Mouse (Mus musculus) MN1 (cell line): ENCODE measurements at regions not wholly inside any gene's neighbourhood (a gene's known extent, or its start where the extent isn't known, plus 50 kb on each side); places are given as distances from the start of the nearest gene placed in this dataset.
A peak's percentile ranks its signal among the peaks of the same experiment; 100 is the strongest.

Experiments used
- DNase-seq: peaks from one replicate; pipeline ENCODE4 v3.0.0-alpha.2; 2016; ENCODE audit warnings: low spot score

- DNase-seq, result no peak
These were observed 285.0 kb upstream of the Bmper start for GRCm38 (mm10) chr9:22937686-22938391.

DNA sequence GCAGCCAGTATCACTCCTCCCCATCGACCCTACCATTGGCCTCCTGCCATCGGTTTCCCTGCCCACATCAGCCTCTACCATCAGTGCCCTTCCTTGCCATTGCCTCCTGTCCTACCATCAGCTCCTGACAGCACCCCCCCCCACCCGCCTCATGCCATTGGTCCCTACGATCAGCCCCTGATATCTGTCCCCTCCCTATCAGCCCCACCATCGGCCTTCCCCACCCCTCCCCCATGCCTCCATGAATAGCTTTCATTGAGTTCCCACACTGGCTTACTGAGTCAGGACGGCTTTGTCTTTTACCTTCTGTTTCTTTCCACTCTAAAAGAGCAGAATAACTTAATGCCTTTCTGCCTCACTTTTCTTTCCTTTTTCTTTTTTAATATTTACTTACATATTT lies 277.9 kb upstream of the Bmper start:
- DNase-seq, result no peak

DNA sequence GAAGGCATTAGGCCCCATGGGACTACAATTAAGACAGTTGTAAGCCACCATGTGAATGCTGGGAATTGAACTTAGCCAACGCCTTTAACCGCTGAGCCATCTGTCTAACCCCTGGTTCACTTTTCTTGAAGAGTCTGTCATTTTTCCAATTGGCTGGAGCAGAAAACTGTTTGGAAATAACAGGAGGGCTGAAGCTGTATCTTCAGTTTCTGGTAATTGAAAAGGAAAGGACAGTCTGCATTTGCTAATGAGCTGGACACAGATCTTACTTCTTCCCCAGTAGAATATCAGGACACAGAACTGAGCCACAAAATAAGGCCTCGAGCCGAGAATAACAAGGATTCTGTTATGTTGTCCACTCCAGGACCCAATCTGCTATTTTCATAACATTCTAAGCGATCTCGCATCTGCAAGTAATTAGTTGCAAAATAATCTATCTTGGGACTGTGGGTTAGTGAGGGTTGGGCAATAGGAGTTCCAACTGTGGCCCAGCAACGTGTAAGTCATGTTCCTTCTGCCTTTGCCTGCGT lies 277.4 kb upstream of the Bmper start:
- DNase-seq, result no peak

- peak; percentile 8 for DNase-seq
These were observed 270.1 kb upstream of the Bmper start for GRCm38 (mm10) chr9:22952571-22953442.

DNA sequence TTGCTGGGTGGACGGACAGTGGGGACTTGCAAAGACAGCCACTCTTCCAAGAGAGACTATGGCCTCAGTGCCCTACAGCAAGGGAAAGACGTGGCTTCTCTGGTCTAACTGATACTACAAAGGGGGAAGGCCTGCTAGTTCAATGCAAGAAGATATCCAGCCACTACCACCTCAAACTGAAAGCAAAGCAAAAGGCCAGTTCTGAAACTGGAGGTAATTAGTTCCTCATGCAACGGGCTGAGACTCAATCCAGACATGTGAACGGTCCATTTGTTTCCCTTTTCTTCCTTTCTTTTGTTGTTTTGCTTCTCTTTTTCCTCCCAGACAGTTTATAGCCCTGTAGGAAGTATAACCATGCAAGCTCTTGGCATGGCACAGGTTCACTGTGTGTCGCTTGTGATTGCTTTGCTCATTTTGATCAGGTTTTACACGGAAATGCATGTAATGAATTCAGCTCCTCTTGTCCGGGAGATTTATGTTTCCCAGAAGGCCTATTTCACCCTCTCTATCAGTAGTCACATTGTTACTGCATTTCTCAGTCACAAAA lies 260.5 kb upstream of the Bmper start:
- DNase-seq, result no peak

DNA sequence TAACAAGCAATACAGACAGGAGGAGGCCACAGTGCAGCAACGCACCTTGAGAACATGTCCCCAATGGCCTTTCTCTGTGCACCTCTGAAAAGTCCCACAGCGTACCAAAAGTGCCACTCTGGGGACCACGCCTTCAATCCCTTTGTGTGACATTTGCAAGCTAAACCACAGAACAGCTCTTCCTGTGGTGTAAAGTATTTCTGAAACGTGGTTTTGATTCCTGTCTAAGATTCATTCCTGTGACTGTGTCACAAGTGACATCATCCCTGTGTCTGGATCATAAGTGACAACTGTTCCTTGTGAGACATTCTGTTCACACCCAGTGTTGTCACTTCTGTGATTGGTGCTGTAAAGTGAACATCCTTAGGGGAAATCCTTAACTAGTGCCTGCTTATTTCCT lies 251.6 kb upstream of the Bmper start:
- no peak for DNase-seq

DNA sequence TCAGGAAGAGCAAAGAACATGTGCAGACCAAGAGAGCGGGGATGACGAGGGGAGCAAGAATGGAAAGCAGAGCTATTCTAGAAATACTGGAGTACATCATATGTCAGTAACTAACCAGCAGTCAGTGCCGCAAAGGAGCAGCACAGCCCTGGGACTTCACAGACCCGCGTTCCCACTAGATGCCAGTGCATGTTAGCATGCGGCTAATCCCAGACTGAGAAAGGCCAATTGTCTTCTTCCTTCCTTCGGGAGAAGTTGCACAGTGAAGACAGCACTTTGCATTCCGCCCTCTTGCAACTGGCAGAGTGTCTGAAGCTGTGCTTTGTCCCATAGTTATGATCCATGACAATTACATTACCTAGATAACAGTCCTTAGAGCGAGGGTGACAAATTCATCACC lies 246.1 kb upstream of the Bmper start:
- peak; percentile 27 for DNase-seq

GRCm38 (mm10) chr9:22979627-22980026 lies 243.2 kb upstream of the Bmper start:
- no peak for DNase-seq

- no peak for DNase-seq
These were observed 233.4 kb upstream of the Bmper start for GRCm38 (mm10) chr9:22989508-22989907.

GRCm38 (mm10) chr9:22993531-22993930 lies 229.3 kb upstream of the Bmper start:
- no peak for DNase-seq

- DNase-seq, result no peak
These were observed 227.3 kb upstream of the Bmper start for GRCm38 (mm10) chr9:22995564-22995963.

GRCm38 (mm10) chr9:22998306-22998705 lies 224.6 kb upstream of the Bmper start:
- no peak for DNase-seq

- DNase-seq, result no peak
These were observed 223.7 kb upstream of the Bmper start for GRCm38 (mm10) chr9:22999181-22999580.

DNA sequence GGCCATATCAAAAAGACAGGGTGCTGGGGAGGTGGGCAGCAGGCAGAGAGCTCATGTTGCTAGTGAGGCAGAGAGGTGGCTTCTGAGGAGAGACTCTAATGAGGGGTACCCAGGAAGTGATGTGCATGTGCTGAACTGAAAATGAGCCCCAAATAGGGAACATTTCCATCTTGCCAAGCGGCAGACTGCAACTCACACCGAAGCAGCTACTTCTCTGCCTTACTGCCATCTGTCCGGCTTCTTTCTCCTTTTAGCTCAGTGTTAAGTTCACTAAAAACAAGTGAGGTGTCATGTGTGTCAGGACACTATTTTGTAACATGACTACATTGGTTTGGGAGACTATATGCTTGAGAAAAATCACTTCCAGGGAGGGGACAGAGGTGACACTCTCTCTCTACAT lies 222.7 kb upstream of the Bmper start:
- DNase-seq, result no peak

DNA sequence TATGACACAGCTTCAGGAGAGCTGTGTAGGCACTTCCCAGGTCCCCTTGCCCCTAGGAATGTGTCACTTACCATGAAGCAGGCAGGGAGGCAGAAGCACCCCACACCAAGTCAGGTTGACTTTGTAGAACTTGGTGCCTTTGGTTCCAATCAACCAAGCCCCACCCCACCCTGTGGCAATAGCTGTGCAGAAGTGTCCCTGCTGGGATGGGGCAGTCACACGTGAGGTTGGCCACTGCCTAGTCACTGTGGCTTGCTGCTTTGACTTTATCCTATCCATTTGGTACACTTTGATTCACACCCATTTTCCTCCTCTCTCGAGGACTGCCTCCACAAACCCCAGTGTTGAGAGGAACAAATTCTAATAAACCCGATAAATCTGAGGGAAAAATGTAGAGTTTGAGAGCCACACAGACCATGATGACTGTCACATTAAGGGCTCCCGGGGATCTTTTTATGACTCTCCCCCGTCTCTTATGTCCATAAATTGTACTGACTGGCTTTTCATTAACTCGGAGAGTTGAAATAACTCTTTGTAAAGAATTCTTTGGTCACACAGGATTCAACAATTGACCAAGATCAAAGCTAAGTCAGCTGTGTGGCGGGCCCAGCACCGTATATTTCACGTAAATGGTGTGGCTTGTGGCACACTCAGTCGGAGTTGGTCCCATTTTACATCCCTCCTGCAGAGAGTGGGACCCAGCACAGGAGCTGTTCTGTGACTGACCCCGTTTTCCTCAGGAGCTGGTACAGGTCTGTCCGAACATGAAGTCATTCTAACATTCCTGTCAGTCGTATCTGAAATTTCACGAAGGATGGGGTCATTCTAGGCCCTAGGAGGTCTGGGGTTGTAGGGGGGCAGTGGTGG lies 219.4 kb upstream of the Bmper start:
- no peak for DNase-seq

- no peak for DNase-seq
These were observed 217.9 kb upstream of the Bmper start for GRCm38 (mm10) chr9:23005005-23005404.

DNA sequence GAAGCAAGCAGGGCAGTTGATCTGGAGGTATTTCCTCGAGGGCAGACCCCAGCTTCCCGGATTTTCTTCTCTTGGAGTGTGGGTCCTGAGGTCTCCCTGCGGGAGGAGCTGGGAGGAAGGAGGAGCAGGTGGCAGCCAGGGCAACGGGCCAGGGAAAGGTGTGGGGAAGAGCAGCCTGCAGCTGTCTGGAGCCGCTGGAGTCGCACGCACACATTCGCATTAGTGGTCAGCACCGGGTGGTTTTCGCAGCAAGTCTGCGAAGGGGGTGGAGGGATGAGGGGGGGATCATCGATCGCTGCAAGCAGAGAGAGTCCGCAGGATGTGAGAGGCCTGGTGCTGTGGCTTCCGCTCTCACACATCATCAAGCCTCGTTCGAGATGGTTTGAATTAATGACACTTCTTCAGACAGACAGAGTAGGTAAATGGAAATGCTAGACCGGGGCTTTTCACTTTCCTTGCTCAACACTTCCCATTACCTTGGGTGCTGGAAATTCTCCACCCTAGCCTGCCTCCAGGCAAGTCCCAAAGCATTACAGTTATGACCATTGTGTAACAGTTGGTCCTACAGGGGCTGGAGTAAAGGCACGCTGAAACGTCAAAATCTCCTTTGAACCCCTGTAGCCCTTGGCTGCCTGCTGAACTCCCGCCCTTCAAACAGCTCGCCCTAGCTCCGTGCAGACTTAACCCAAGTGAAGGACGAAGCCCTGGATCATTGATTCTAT lies 213.3 kb upstream of the Bmper start:
- no peak for DNase-seq

DNA sequence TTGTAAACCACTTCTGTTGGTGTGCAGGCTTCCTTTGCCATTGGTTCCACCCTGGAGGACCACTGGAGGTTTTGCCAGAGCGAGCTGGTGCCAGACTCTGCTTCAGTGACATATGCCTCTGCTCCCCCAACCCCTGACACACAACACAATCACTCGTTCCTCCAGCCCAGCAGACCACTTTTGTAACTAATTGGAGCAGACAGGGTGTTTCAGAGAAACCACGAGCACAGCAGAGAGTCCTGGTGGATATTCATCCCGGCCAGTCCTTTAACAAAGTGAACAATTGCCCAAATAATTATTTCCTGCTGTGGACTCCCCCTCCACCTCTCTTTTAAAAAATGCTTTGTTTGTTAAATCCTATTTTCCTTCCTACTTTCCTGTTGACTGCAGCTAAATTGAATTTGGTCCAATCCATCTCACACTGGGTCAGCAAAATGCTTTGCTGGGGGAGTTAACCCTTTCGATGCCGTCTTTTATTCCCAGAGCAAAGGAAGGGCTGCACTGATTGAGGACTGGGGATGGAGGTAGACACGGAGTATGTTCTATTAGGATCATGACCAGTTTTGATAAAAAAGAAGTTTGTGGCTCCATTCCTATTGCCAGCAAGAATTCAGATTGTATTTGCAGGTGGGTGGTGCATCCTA lies 211.4 kb upstream of the Bmper start:
- no peak for DNase-seq

- no peak for DNase-seq
These were observed 210.7 kb upstream of the Bmper start for GRCm38 (mm10) chr9:23012130-23012529.

GRCm38 (mm10) chr9:23016733-23017132 lies 206.1 kb upstream of the Bmper start:
- no peak for DNase-seq

DNA sequence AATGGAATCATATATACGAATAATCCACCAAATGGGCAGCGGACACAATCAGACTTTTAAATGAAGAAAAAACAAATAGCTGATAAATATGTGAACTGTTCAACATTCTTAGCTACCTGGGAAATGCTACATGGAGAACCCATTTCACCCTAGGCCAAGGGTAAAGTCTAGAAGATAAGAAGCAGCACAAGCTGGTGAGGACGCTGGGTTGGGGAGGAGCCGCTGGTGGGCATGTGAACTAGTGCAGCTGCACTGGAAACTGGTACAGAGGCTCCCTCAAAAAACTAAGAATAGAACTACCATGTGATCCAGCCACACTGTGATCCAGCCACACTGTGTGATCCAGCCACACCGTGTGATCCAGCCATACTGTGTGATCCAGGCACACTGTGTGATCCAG lies 198.8 kb upstream of the Bmper start:
- DNase-seq, result no peak
